In the genomic region with DNA sequence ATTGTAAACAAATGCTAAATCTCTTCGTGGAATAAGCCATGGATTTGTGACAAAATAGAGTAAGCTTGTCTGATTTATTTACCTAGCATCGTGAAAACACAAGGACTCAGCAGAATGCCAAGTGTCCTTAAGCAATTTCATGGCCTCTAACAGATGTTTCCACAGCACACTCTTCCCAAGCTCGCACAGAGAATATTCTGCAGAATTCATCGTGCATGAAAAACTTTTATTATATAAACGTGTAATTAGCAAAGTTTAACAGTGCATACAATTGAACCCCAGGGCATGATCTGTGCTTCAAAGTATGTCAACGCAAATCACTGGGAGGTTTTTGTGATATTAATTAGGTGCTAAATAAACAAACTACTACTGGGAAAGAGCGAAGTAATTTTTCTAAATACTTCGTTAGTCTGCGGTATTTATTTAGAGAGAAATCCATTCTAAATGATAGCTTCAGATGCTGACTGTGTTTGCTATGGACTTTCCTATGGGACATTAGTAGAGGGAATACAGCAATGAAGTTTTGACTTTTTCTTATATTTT, we compare ENCODE assay signal across 28 mouse cellular contexts.
DNase-seq lines count a peak whose midpoint lies in the region; ATAC-seq lines count a peak whose summit lies in the region.
"Had no signal": no experiment of that assay in that cellular context is flagged by ENCODE, and none has a peak within 500 bp of the region (broad histone marks: within the 10 kb centered on the region; RNA-seq: fewer than 3 reads in every experiment).

No protein-coding gene starts in this region.

- H3K27me3 ChIP-seq in hindbrain, embryonic 15.5 days = no peaks in the 10 kb centered on the region
- no peaks in the 10 kb centered on the region for H3K27me3 ChIP-seq in hindbrain, embryonic 12.5 days
- H3K27me3 ChIP-seq in neural tube, embryonic 13.5 days = no peaks in the 10 kb centered on the region
- no peaks in the 10 kb centered on the region for H3K27me3 ChIP-seq in neural tube, embryonic 15.5 days (replicated peaks)
- H3K27me3 ChIP-seq: embryonic facial prominence, embryonic 15.5 days; liver, embryonic 15.5 days; midbrain, embryonic 12.5 days had no signal

- no peak overlapping the region for H3K9ac ChIP-seq in hindbrain, embryonic 15.5 days
- H3K9ac ChIP-seq in hindbrain, embryonic 12.5 days = no peak overlapping the region
- no peak overlapping the region for H3K9ac ChIP-seq in neural tube, embryonic 13.5 days
- no peak overlapping the region for H3K9ac ChIP-seq in neural tube, embryonic 15.5 days (replicated peaks)
- H3K9ac ChIP-seq: embryonic facial prominence, embryonic 15.5 days; liver, embryonic 15.5 days; midbrain, embryonic 12.5 days had no signal

- DNase-seq in neural tube, embryonic 10.5 days (ENCODE audit: extremely low spot score, low spot score) = no peak
- no peak for DNase-seq in ovary, postnatal 14 days (ENCODE audit: low spot score)
- DNase-seq in heart, postnatal 4 days = no peak
- DNase-seq: adrenal gland, postnatal 36 days; cerebellum, adult 8-10 months; cerebellum, postnatal 25 days; gastrocnemius, postnatal 14 days; heart, postnatal 14 days; kidney, adult 8-10 months; kidney, postnatal 10 days; layer of hippocampus, postnatal 36 days; left cerebral cortex, postnatal 4 days; lung, postnatal 36 days; right cerebral cortex, adult 18-20 months; right cerebral cortex, postnatal 4 days; thymus, adult 18-20 months; thymus, postnatal 36 days had no signal

- WGBS in hindbrain, embryonic 15.5 days = 52% methylated on average over 9 of the region's 9 CpGs
- 67% methylated on average over 9 of the region's 9 CpGs for WGBS in hindbrain, embryonic 12.5 days
- 27% methylated on average over 9 of the region's 9 CpGs for WGBS in neural tube, embryonic 13.5 days
- 24% methylated on average over 9 of the region's 9 CpGs for WGBS in neural tube, embryonic 15.5 days

- H3K36me3 ChIP-seq in hindbrain, embryonic 15.5 days = no peaks in the 10 kb centered on the region
- H3K36me3 ChIP-seq in hindbrain, embryonic 12.5 days = no peaks in the 10 kb centered on the region
- no peaks in the 10 kb centered on the region for H3K36me3 ChIP-seq in neural tube, embryonic 13.5 days
- H3K36me3 ChIP-seq in neural tube, embryonic 15.5 days = no peaks in the 10 kb centered on the region
- H3K36me3 ChIP-seq: embryonic facial prominence, embryonic 10.5 days; embryonic facial prominence, embryonic 15.5 days; liver, embryonic 15.5 days; midbrain, embryonic 12.5 days had no signal

- H3K4me2 ChIP-seq in hindbrain, embryonic 15.5 days = no peak overlapping the region
- H3K4me2 ChIP-seq in hindbrain, embryonic 12.5 days (replicated peaks) = no peak overlapping the region
- no peak overlapping the region for H3K4me2 ChIP-seq in neural tube, embryonic 13.5 days
- H3K4me2 ChIP-seq in neural tube, embryonic 15.5 days = no peak overlapping the region
- H3K4me2 ChIP-seq: embryonic facial prominence, embryonic 15.5 days; liver, embryonic 15.5 days; midbrain, embryonic 12.5 days had no signal

- no peaks in the 10 kb centered on the region for H3K9me3 ChIP-seq in hindbrain, embryonic 15.5 days
- no peaks in the 10 kb centered on the region for H3K9me3 ChIP-seq in hindbrain, embryonic 12.5 days (replicated peaks)
- no peaks in the 10 kb centered on the region for H3K9me3 ChIP-seq in neural tube, embryonic 13.5 days
- no peaks in the 10 kb centered on the region for H3K9me3 ChIP-seq in neural tube, embryonic 15.5 days (replicated peaks)
- H3K9me3 ChIP-seq: embryonic facial prominence, embryonic 10.5 days; embryonic facial prominence, embryonic 15.5 days; liver, embryonic 15.5 days; midbrain, embryonic 12.5 days had no signal

- H3K4me3 ChIP-seq in hindbrain, embryonic 15.5 days = no peak overlapping the region
- no peak overlapping the region for H3K4me3 ChIP-seq in hindbrain, embryonic 12.5 days
- H3K4me3 ChIP-seq in neural tube, embryonic 13.5 days = no peak overlapping the region
- H3K4me3 ChIP-seq in neural tube, embryonic 15.5 days (replicated peaks) = no peak overlapping the region
- H3K4me3 ChIP-seq: embryonic facial prominence, embryonic 10.5 days; embryonic facial prominence, embryonic 15.5 days; liver, embryonic 15.5 days; midbrain, embryonic 12.5 days had no signal

- H3K27ac ChIP-seq in hindbrain, embryonic 15.5 days (replicated peaks) = no peak overlapping the region
- no peak overlapping the region for H3K27ac ChIP-seq in hindbrain, embryonic 12.5 days
- no peak overlapping the region for H3K27ac ChIP-seq in neural tube, embryonic 13.5 days (replicated peaks)
- H3K27ac ChIP-seq in neural tube, embryonic 15.5 days (replicated peaks) = no peak overlapping the region
- H3K27ac ChIP-seq: embryonic facial prominence, embryonic 10.5 days; embryonic facial prominence, embryonic 15.5 days; liver, embryonic 15.5 days; midbrain, embryonic 12.5 days; stomach, postnatal 0 days had no signal

- H3K4me1 ChIP-seq in hindbrain, embryonic 15.5 days (replicated peaks) = peaks cover 7% of the 10 kb centered on the region; the same call in 1 of the 2 replicates
- H3K4me1 ChIP-seq in hindbrain, embryonic 12.5 days = no peaks in the 10 kb centered on the region
- peaks cover 13% of the 10 kb centered on the region for H3K4me1 ChIP-seq in neural tube, embryonic 13.5 days (replicated peaks)
- 0 out of 2 replicates have a peak, but pooled peaks cover 6% of the 10 kb centered on the region for H3K4me1 ChIP-seq in neural tube, embryonic 15.5 days
- H3K4me1 ChIP-seq: embryonic facial prominence, embryonic 10.5 days; embryonic facial prominence, embryonic 15.5 days; liver, embryonic 15.5 days had no signal

- ATAC-seq in hindbrain, embryonic 15.5 days (ENCODE audit: low FRiP score, low read depth) = 0 out of 2 replicates have a peak, but pooled peaks have one; percentile 19
- no peak for ATAC-seq in hindbrain, embryonic 12.5 days (ENCODE audit: low FRiP score)
- peak; percentile 65 for ATAC-seq in neural tube, embryonic 13.5 days (ENCODE audit: low read depth)
- ATAC-seq in neural tube, embryonic 15.5 days (ENCODE audit: low FRiP score) = peak; percentile 55; the same call in 1 of the 2 replicates
- ATAC-seq: CD4-positive, CD25-positive, alpha-beta regulatory T cell, adult 4 months; intestine, embryonic 16.5 days had no signal
